ENCODE assay signal across 8 mouse cellular contexts in the genomic region with DNA sequence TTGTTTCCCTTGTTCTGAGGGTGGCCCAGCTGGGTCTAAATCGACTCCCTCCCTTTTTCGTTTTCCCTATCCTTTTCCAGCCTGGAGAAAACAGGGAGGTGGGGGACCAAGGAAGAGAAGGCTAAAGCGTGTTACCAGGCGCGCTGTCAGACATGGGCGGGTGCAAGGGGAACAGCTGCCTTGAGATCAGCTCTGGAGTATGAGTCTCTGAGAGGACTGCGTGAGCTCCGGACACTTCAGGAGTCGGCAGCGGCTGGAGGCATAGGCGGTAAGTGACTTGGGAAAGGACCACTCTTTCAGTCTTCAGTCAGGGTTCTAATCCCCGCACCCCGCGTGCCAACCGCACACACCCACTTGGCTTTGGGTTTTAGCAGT.
DNase-seq lines count a peak whose midpoint lies in the region; ATAC-seq and TF ChIP-seq lines count a peak whose summit lies in the region.

No protein-coding gene starts in this region.

- TF ChIP-seq CTCF in cerebellum, adult 2 months (IDR thresholded peaks at IDR 0.05; ENCODE audit: borderline replicate concordance, insufficient read depth, low read depth, low read length): no peak

- TF ChIP-seq POLR2A in cerebellum, adult 2 months (IDR thresholded peaks at IDR 0.05; ENCODE audit: borderline replicate concordance, insufficient read depth, low read length): no peak

- H3K27ac ChIP-seq in cerebellum, adult 2 months (ENCODE audit: insufficient read depth, low read length): no peak overlapping the region
- H3K27ac ChIP-seq in heart, embryonic 13.5 days (replicated peaks): peak overlapping the region; percentile 53
- H3K27ac ChIP-seq in limb, embryonic 15.5 days: no peak overlapping the region
- no peak overlapping the region for H3K27ac ChIP-seq in midbrain, embryonic 12.5 days (replicated peaks)

- DNase-seq in cerebellum, adult 2 months: peak in 1 of 2 experiments; percentile 3
- no peak for DNase-seq in cerebellum, adult 18-20 months
- DNase-seq in urinary bladder, postnatal 36 days (ENCODE audit: low spot score in 2 of 2): peak; percentile 0 to 4
- DNase-seq in urinary bladder, postnatal 4 days (ENCODE audit: low spot score in 2 of 2): no peak
- no peak for DNase-seq in T-cell, adult 2 months (ENCODE audit: low spot score)

- H3K36me3 ChIP-seq in heart, embryonic 13.5 days: no peaks in the 10 kb centered on the region
- H3K36me3 ChIP-seq in limb, embryonic 15.5 days: no peaks in the 10 kb centered on the region
- H3K36me3 ChIP-seq in midbrain, embryonic 12.5 days: no peaks in the 10 kb centered on the region

- no peaks in the 10 kb centered on the region for H3K27me3 ChIP-seq in cerebellum, adult 2 months (ENCODE audit: control insufficient read depth, insufficient read depth, low read length)
- H3K27me3 ChIP-seq in heart, embryonic 13.5 days (replicated peaks): 0 out of 2 replicates have a peak, but pooled peaks cover 3% of the 10 kb centered on the region
- peaks cover 16% of the 10 kb centered on the region for H3K27me3 ChIP-seq in limb, embryonic 15.5 days
- H3K27me3 ChIP-seq in midbrain, embryonic 12.5 days: peaks cover 15% of the 10 kb centered on the region

- 5% methylated on average over 15 of the region's 15 CpGs for WGBS in cerebellum, adult 2 months
- WGBS in heart, embryonic 13.5 days: 12% methylated on average over 15 of the region's 15 CpGs
- 19% methylated on average over 15 of the region's 15 CpGs for WGBS in limb, embryonic 15.5 days
- WGBS in midbrain, embryonic 12.5 days: 15% methylated on average over 15 of the region's 15 CpGs

- H3K4me1 ChIP-seq in cerebellum, adult 2 months (ENCODE audit: control insufficient read depth, insufficient read depth, low read length): no peaks in the 10 kb centered on the region
- H3K4me1 ChIP-seq in heart, embryonic 13.5 days: 0 out of 2 replicates have a peak, but pooled peaks cover 6% of the 10 kb centered on the region
- no peaks in the 10 kb centered on the region for H3K4me1 ChIP-seq in limb, embryonic 15.5 days
- 0 out of 2 replicates have a peak, but pooled peaks cover 3% of the 10 kb centered on the region for H3K4me1 ChIP-seq in midbrain, embryonic 12.5 days

- H3K9me3 ChIP-seq in heart, embryonic 13.5 days: no peaks in the 10 kb centered on the region
- no peaks in the 10 kb centered on the region for H3K9me3 ChIP-seq in limb, embryonic 15.5 days
- H3K9me3 ChIP-seq in midbrain, embryonic 12.5 days: no peaks in the 10 kb centered on the region

- no peak for ATAC-seq in heart, embryonic 13.5 days (ENCODE audit: extremely low read depth, insufficient number of reproducible peaks, low FRiP score, low TSS enrichment)
- no peak for ATAC-seq in limb, embryonic 15.5 days (ENCODE audit: insufficient number of reproducible peaks, low FRiP score, low TSS enrichment, low read depth)
- peak; percentile 77 for ATAC-seq in midbrain, embryonic 12.5 days (ENCODE audit: low FRiP score, low read depth)

- peak overlapping the region; percentile 66 for H3K4me3 ChIP-seq in cerebellum, adult 2 months (replicated peaks; ENCODE audit: insufficient read depth, low read depth, low read length)
- peak overlapping the region; percentile 59 for H3K4me3 ChIP-seq in heart, embryonic 13.5 days
- peak overlapping the region; percentile 46 for H3K4me3 ChIP-seq in limb, embryonic 15.5 days
- peak overlapping the region; percentile 47 for H3K4me3 ChIP-seq in midbrain, embryonic 12.5 days

- peak overlapping the region; percentile 73 for H3K4me2 ChIP-seq in heart, embryonic 13.5 days
- peak overlapping the region; percentile 59 for H3K4me2 ChIP-seq in limb, embryonic 15.5 days
- H3K4me2 ChIP-seq in midbrain, embryonic 12.5 days (replicated peaks): peak overlapping the region; percentile 65

- H3K9ac ChIP-seq in heart, embryonic 13.5 days: peak overlapping the region; percentile 77
- no peak overlapping the region for H3K9ac ChIP-seq in limb, embryonic 15.5 days
- peak overlapping the region; percentile 56; the same call in 1 of the 2 replicates for H3K9ac ChIP-seq in midbrain, embryonic 12.5 days (replicated peaks)

Comparison
In these comparisons a context has a peak if more than half of its experiments do, and no peak if none do; other contexts are left out.
1. DNase-seq: peak in urinary bladder, postnatal 36 days (2 of 2); none in cerebellum, adult 18-20 months (0 of 2), urinary bladder, postnatal 4 days (0 of 2) and T-cell, adult 2 months (single experiment).
2. Peak in every context shown above with its lines, with median percentiles within 50 percentile points of each other: H3K4me3 ChIP-seq and H3K4me2 ChIP-seq.